Mouse (Mus musculus) embryonic facial prominence, embryonic 12.5 days (tissue): Measurements from ENCODE around the gene Ablim1. TPM values are rescaled to one million over a fixed set of nuclear protein-coding genes. Genes with fewer than 3 reads are reported as not detected.

ENCODE experiments used
- ATAC-seq: fragments of 200-750 bp; cut with Nextera tagmentation; 2 replicates; pipeline ENCODE4 v1.8.0; 2017; ENCODE audit not compliant: insufficient number of reproducible peaks, insufficient read depth, low FRiP score, low TSS enrichment
- H3K27ac ChIP-seq: fragments of 300-500 bp; sonication (generic); 2 replicates; pipeline ENCODE4 v1.5.1; 2016; ENCODE audit warnings: mild to moderate bottlenecking
- H3K27me3 ChIP-seq: fragments of 300-500 bp; sonication (generic); 2 replicates; pipeline ENCODE4 v1.6.1; 2016; ENCODE audit warnings: mild to moderate bottlenecking, moderate library complexity
- H3K36me3 ChIP-seq: fragments of 300-500 bp; sonication (generic); 2 replicates; pipeline ENCODE4 v1.6.1; 2016; ENCODE audit warnings: mild to moderate bottlenecking
- H3K4me1 ChIP-seq: fragments of 300-500 bp; sonication (generic); 2 replicates; pipeline ENCODE4 v1.6.1; 2016
- H3K4me2 ChIP-seq: fragments of 300-500 bp; sonication (generic); replicated peaks from 2 replicates; pipeline ENCODE4 v1.6.1; 2016; ENCODE audit warnings: mild to moderate bottlenecking, moderate library complexity
- H3K4me3 ChIP-seq: fragments of 300-500 bp; sonication (generic); 2 replicates; pipeline ENCODE4 v1.5.1; 2016; ENCODE audit warnings: mild to moderate bottlenecking
- H3K9ac ChIP-seq: fragments of 300-500 bp; sonication (generic); 2 replicates; pipeline ENCODE4 v1.6.1; 2016; ENCODE audit warnings: mild to moderate bottlenecking, moderate library complexity
- H3K9me3 ChIP-seq: fragments of 300-500 bp; sonication (generic); 2 replicates; pipeline ENCODE4 v1.6.1; 2016; ENCODE audit warnings: mild to moderate bottlenecking, moderate library complexity
- WGBS: fragments of 180-500 bp; shearing (Covaris S2); methylation state at CpG from one replicate; pipeline ENCODE4 v1.1.7; 2016; 5-methylcytosine and 5-hydroxymethylcytosine counted together
- polyA plus RNA-seq: library from polyadenylated mRNA; unstranded; fragments of >200 nt; fragmentation: Nextera tagmentation; extraction: Ambion mirVana; gene quantifications from 2 replicates; pipeline ENCODE4 v1.2.1, GENCODE M21; 2016

Gene Ablim1
- polyA plus RNA-seq, 1 experiment from 2014 or later = 32.0 TPM

DNA sequence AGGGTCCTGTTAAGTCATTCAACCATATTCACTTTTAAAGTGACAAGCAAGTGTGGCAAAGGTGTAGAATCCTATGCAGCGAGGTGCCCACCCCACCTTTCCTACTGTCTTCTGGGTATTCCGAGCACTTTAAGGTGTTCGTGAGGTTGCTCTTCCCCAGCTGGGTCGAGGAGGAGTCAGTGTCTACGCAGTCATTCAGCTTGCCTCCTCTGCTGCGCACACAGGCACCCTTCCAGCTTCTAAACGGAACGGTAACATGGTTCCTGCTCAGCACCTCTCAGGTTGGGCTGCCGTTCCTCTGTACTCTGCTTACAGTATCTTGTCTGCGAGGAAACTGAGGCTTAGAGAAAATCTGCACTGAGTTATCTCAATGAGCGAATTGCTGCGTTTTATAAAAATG, 40.4 kb downstream of the Ablim1 start:
- no peak for ATAC-seq
- H3K4me2 ChIP-seq = peak overlapping the region; percentile 32
- WGBS = 44% methylated on average over 12 of the region's 12 CpGs
- H3K36me3 ChIP-seq = no peaks in the 10 kb centered on the region
- peaks cover 29% of the 10 kb centered on the region for H3K4me1 ChIP-seq
- 0 out of 2 replicates have a peak, but pooled peaks cover 6% of the 10 kb centered on the region for H3K27me3 ChIP-seq
- no peak overlapping the region for H3K27ac ChIP-seq
- no peaks in the 10 kb centered on the region for H3K9me3 ChIP-seq
- no peak overlapping the region for H3K4me3 ChIP-seq
- no peak overlapping the region for H3K9ac ChIP-seq

DNA sequence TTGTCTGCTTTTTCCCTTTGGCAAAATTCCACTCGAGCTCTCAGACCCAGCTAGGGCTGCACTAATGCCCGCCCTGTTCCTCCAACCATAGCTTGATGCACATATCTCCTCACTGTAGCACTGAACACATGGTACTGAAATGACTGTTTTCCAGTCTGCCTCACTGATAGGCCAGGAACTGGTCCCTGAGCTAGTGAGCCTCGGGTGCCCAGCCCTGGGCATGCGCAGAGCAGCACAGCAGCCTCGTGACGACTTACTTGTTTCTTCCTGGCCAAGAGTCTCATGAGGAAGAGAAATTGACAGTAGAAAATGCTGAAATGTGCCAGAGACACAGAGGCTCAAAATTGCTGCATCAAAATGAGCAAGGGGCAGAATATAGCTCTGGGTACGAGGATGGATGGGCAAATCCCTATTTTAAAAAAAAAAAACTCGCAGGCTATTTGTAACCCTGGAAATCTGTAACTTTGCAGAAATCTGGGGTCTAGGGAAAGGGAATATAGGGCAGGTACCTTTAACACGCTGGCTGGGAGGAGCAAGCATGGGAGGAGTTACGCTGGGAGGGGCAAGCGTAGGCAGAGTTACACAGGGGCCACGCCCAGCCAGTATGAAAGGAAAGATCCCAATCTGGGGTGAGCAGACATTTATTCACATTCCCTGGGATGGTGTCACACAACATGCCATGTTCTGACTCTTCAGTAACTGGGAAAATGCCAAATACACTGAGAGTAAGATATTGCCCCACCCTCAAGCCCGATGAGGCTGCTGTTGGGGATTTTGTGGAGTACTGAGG, 41.7 kb downstream of the Ablim1 start:
- Histone ChIP-seq H3K27ac (peak overlapping the region; percentile 24; the same call in 1 of the 2 replicates), H3K9me3 (no peaks in the 10 kb centered on the region), H3K36me3 (no peaks in the 10 kb centered on the region), H3K4me3 (no peak overlapping the region), H3K4me2 (0 out of 2 replicates have a peak overlapping the region, but pooled peaks have one; percentile 14), H3K9ac (no peak overlapping the region), H3K27me3 (0 out of 2 replicates have a peak, but pooled peaks cover 6% of the 10 kb centered on the region), H3K4me1 (peaks cover 29% of the 10 kb centered on the region)
- no peak for ATAC-seq
- WGBS = 39% methylated on average over 13 of the region's 13 CpGs

DNA sequence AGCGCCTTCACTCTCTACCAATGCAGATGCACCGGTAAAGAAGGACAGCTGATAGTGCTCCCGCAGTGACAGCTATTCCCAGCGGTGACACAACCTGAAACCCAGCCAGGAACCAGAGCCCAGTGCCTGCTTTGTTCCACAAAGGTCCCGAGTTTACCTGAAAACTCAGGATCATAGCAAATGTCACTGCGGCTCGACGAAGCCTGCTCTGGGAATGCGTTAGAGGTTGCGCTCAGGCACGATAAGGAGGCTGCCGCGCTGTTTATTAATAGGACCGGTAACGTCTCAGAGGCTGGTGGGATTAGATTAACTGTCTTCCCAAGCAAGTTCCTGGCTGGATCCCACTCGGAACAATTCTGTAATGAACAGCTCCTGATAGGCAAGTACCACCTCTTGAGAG, 43.0 kb downstream of the Ablim1 start:
- Histone ChIP-seq H3K4me1 (peaks cover 25% of the 10 kb centered on the region), H3K36me3 (no peaks in the 10 kb centered on the region), H3K9me3 (no peaks in the 10 kb centered on the region), H3K9ac (no peak overlapping the region), H3K4me2 (no peak overlapping the region), H3K27me3 (0 out of 2 replicates have a peak, but pooled peaks cover 6% of the 10 kb centered on the region), H3K4me3 (no peak overlapping the region), H3K27ac (no peak overlapping the region)
- 75% methylated on average over 16 of the region's 16 CpGs for WGBS
- ATAC-seq = no peak

DNA sequence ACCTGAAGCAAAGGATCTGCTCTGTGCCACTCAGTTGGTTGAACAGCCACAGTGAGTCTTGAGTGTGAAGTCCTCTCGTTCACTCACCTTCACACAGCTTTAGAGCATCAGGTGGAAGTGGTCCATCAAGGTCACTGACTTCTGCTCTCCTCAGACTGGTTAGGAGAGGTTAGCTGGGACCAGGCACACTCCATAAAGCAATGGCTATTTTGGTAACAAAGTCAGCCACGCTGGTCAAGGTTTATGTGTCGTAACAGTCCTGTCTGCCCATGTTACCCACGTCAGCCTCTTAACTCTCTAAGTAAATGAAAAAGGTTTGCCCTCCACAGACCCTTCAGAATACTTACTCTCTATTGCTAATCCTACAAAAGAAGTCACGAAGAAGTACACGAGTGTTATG, 44.0 kb downstream of the Ablim1 start:
- H3K9ac ChIP-seq = no peak overlapping the region
- no peaks in the 10 kb centered on the region for H3K36me3 ChIP-seq
- H3K4me2 ChIP-seq = no peak overlapping the region
- H3K27me3 ChIP-seq = 0 out of 2 replicates have a peak, but pooled peaks cover 6% of the 10 kb centered on the region
- no peak overlapping the region for H3K27ac ChIP-seq
- H3K4me1 ChIP-seq = peaks cover 23% of the 10 kb centered on the region
- no peak overlapping the region for H3K4me3 ChIP-seq
- ATAC-seq = no peak
- H3K9me3 ChIP-seq = no peaks in the 10 kb centered on the region
- WGBS = 82% methylated on average over 6 of the region's 6 CpGs

DNA sequence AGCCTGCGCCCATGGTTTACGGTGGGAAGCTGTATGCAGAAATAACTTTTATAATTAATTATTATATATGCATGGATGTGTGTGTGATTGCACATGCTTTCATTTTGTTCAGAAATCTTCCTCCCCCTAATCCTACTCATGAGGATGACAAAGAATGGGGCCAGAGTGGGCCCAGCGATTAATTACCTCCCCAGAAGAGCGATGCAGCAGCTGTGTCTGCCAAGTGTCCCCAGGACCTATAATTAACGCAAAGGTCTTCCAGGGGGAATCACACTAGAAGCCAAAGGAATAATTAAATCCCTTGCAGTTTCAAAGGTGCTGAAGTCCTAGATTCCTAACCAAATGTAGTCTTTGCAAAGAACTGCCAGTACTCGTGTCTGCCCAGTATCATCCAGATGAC, 44.9 kb downstream of the Ablim1 start:
- WGBS = 69% methylated on average over 6 of the region's 6 CpGs
- H3K9me3 ChIP-seq = no peaks in the 10 kb centered on the region
- ATAC-seq = no peak
- no peak overlapping the region for H3K4me2 ChIP-seq
- H3K4me1 ChIP-seq = peaks cover 13% of the 10 kb centered on the region
- 0 out of 2 replicates have a peak, but pooled peaks cover 6% of the 10 kb centered on the region for H3K27me3 ChIP-seq
- no peak overlapping the region for H3K9ac ChIP-seq
- no peaks in the 10 kb centered on the region for H3K36me3 ChIP-seq
- no peak overlapping the region for H3K27ac ChIP-seq
- no peak overlapping the region for H3K4me3 ChIP-seq

DNA sequence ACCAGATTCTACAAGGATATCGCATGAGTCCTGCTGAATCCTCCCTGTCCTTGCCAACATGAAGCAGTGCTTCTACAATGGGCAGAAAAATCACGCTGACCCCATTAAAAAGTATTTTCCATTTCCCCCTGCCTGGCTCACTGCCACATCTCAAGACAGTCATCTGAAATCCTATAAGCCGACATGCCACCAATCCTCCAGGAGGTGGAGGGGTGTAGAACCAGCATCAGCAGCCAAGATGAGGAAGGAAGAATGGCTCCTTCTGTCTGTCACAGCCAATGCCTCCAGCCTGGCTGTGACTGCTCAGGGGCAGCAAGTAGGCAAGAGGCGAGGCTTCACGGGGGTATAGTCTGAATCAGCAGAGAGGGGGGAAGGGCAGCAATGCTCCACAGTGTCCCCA, 47.2 kb downstream of the Ablim1 start:
- 60% methylated on average over 5 of the region's 5 CpGs for WGBS

DNA sequence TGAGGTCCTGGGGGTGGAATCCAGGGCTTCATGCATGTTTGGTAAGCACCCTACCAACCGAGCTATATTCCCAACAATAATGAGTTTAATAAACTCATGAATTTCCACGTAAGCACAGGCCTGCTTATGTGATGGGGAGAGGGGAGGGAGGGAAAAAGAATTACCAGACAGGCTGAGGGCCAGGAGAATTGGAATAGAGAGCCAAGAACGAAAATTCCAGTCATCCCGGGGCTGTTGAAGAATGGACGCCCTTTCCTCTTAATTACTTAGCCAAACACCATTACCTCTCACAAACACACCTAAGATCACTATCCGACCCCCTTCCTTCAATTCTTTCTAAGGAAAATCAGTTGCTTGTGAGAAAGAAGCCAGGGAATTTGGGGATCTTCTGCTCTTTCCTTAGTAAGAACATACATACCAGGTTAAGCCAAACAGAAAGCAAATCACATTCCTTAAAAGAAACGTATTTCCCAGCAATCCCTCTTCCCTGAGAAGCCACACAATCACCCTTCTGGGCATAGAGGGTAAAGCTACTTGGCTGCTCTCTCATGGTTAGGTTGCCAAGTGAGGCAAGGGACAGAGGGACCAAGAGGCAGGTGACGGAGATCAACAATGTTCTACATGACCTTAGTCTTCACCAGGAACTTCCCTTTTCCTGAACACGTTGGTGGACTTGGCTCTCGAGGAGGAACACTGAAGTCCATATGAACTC, 48.2 kb downstream of the Ablim1 start:
- Histone ChIP-seq H3K36me3 (no peaks in the 10 kb centered on the region), H3K4me2 (no peak overlapping the region), H3K4me1 (no peaks in the 10 kb centered on the region), H3K27ac (no peak overlapping the region), H3K4me3 (no peak overlapping the region), H3K27me3 (no peaks in the 10 kb centered on the region), H3K9me3 (no peaks in the 10 kb centered on the region), H3K9ac (no peak overlapping the region)
- ATAC-seq = no peak
- WGBS = 82% methylated on average over 10 of the region's 10 CpGs

More for the DNA sequence above, 47.2 kb downstream of the Ablim1 start:
- H3K27me3 ChIP-seq = no peaks in the 10 kb centered on the region
- no peaks in the 10 kb centered on the region for H3K9me3 ChIP-seq
- H3K36me3 ChIP-seq = no peaks in the 10 kb centered on the region
- H3K4me1 ChIP-seq = peaks cover 6% of the 10 kb centered on the region; the same call in 1 of the 2 replicates
- no peak overlapping the region for H3K4me3 ChIP-seq
- no peak overlapping the region for H3K9ac ChIP-seq
- ATAC-seq = no peak
- H3K4me2 ChIP-seq = no peak overlapping the region
- H3K27ac ChIP-seq = no peak overlapping the region

DNA sequence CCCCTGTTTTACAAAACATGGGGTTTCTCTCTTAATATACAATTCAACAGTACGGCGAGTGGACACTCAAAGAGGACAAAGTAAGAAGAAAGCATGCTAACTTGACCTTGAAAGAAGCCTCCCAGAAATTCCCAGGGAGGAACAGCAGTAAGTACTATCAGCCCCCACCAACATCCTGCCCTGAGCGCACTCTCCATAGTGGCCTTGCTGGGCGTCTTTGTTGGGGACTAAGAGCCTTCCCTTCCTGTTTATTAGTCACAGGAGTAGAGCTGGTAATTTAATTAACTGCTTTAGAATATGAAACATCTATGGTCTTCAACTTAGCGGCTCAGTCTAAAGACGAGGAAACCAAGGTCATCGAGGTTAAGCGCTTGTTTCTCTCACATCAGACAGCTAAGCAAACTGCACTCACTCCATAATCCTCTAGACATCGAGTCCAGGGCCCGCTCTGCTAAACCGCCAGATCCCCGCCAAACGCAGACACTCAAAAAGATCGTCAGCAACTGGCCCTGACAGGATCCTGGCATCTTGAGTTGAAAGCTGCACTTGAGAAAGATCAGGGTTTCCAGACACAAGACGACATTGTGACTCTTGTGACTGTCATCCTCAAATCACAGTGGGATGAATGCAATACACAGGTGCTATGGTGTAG, 50.3 kb downstream of the Ablim1 start:
- Histone ChIP-seq H3K4me1 (no peaks in the 10 kb centered on the region), H3K36me3 (no peaks in the 10 kb centered on the region), H3K4me3 (no peak overlapping the region), H3K4me2 (no peak overlapping the region), H3K9me3 (no peaks in the 10 kb centered on the region), H3K27ac (no peak overlapping the region), H3K27me3 (no peaks in the 10 kb centered on the region), H3K9ac (0 out of 2 replicates have a peak overlapping the region, but pooled peaks have one; percentile 15)
- 46% methylated on average over 15 of the region's 15 CpGs for WGBS
- ATAC-seq = no peak

DNA sequence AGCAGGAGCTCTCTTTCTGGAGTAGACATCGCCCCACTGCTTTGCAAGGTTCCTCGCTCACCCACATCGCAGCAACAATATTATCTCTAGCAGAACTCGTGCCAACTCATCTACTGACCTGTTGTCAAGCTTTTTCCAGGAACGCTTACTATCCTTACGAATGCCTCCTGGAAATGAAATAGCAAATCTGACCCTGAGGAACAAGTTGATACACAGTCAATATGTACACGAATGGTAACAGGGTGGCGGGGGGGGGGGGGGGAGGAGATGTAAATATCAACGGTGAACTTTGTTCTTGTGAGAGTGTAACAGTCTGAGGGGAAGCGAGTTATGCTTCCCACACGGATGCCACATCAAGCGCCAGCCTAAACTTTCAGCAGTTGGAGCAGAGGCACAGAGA, 56.9 kb downstream of the Ablim1 start:
- WGBS = 86% methylated on average over 12 of the region's 12 CpGs
- ATAC-seq = no peak
- H3K4me2 ChIP-seq = no peak overlapping the region

DNA sequence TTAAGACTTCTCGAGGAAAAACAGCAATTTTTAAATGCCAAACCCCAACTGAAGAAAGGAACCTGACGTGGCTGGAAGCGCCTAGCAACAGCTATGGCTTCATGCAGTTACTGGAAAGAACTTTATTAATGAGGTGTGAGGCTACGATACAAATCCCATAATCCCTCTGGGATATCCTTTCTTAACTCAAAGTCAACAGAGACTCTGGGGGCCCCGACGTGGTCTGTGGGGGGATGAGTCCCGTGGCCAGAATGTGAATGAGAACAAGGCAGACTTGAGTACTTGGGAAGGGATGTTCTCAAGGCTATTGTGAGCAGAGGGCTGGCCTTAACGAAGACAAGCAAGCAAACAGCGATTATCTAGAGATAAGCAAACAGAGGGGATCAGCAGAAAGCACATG, 58.1 kb downstream of the Ablim1 start:
- WGBS = 69% methylated on average over 9 of the region's 9 CpGs
- Histone ChIP-seq H3K4me2 (no peak overlapping the region), H3K9ac (no peak overlapping the region), H3K4me3 (no peak overlapping the region), H3K9me3 (no peaks in the 10 kb centered on the region), H3K36me3 (no peaks in the 10 kb centered on the region), H3K27me3 (no peaks in the 10 kb centered on the region), H3K4me1 (peaks cover 7% of the 10 kb centered on the region; the same call in 1 of the 2 replicates), H3K27ac (no peak overlapping the region)
- ATAC-seq = no peak

More for the DNA sequence above, 56.9 kb downstream of the Ablim1 start:
- H3K27ac ChIP-seq = no peak overlapping the region
- no peak overlapping the region for H3K4me3 ChIP-seq
- H3K36me3 ChIP-seq = no peaks in the 10 kb centered on the region
- no peak overlapping the region for H3K9ac ChIP-seq
- H3K4me1 ChIP-seq = peaks cover 4% of the 10 kb centered on the region; the same call in 1 of the 2 replicates
- no peaks in the 10 kb centered on the region for H3K27me3 ChIP-seq
- no peaks in the 10 kb centered on the region for H3K9me3 ChIP-seq

DNA sequence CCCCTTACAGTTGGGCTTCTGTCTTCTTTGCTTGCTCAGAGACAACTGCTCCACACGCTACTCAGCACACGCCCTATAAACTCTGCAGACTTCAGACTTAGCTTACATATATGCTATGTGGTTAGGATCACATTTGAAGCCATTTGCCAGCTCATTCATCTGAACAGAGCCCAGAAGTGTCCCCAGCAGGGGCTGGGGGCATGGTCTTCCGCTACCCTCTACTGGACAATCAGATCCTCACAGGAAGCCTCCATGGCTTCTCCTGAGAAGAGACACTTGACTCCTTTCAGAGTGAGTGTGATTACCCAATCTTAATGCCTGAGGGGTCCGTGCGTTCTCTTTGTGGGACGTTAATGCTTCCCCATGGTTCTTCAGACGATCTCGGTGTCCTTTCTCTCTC, 59.6 kb downstream of the Ablim1 start:
- no peaks in the 10 kb centered on the region for H3K36me3 ChIP-seq

More for the DNA sequence above, 59.6 kb downstream of the Ablim1 start:
- H3K27ac ChIP-seq = no peak overlapping the region
- WGBS = 77% methylated on average over 8 of the region's 8 CpGs
- H3K4me2 ChIP-seq = no peak overlapping the region
- no peaks in the 10 kb centered on the region for H3K27me3 ChIP-seq
- ATAC-seq = no peak
- H3K9ac ChIP-seq = no peak overlapping the region
- no peaks in the 10 kb centered on the region for H3K9me3 ChIP-seq
- peaks cover 7% of the 10 kb centered on the region; the same call in 1 of the 2 replicates for H3K4me1 ChIP-seq
- H3K4me3 ChIP-seq = no peak overlapping the region
